Mouse (Mus musculus) small intestine, adult 2 months (tissue): ENCODE results near the gene Olfr10.

Experiments used
- CTCF ChIP-seq: fragments of 200-500 bp; IDR thresholded peaks from 2 replicates; pipeline ENCODE4 v1.5.1; 2012; ENCODE audit warnings: low read depth, mild to moderate bottlenecking, control low read depth, inconsistent platforms, low read length, moderate library complexity, mixed read lengths; ENCODE audit not compliant: insufficient replicate concordance, insufficient read length; ENCODE audit errors: extremely low read depth
- POLR2A ChIP-seq: fragments of 200-500 bp; IDR thresholded peaks from 2 replicates; pipeline ENCODE4 v1.6.1; 2012; ENCODE audit warnings: low read depth, mild to moderate bottlenecking, control low read depth, inconsistent platforms, low read length, moderate library complexity

- TF ChIP-seq POLR2A (no peak), CTCF (no peak)
Observed at GRCm38 (mm10) chr11:49267970-49268579, 36.5 kb upstream of the Olfr10 start.
